In the genomic region with DNA sequence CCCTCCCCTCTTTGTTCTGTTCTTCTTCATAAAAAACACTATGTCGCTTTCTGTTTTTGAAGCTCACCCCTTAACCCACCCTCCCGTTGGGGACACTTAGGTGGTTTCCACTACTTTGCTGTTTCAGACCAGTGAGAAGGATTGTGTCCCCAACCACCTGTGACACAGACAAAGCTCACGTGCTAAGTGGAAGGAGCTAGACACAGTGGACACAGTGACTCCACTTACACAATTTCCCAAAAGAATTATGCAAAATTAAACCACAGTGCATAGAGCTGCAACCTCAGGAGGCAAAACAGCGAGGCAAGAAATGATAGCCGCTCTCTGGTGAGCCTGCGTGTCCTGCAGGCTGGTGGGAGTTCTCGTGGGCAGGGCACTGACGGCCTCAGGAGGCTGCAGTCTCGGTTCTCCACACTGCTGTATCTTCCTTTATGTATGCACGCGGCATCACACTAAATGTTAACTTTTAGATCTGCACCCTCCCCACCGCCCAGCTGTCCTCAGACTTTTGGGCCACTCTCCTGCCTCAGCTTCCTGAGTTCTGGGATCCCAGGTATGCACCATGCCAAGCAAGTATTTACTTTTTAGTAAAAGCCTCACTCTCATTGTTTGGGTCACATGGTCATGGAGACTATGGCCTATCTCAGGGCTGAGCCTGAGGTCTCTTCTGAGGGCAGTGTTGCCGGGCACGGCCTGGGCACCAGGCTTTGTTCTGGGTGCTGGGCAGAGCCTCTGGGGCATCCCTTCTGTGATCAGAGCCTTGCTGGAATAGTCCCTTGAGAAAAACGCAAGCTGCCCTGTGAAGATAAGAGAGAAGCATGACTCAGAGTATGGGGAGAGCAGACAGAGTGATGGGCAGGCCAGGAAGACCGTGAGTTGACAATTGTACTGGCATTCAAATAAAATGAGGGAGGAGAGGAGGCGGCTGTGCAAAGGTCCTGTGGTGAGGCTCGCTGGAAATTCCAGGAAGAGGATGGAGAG, we compare ENCODE assay signal across 12 mouse cellular contexts. TPM values are rescaled to one million over a fixed set of nuclear protein-coding genes. Genes with fewer than 3 reads are reported as not detected.
DNase-seq lines count a peak whose midpoint lies in the region; ATAC-seq and TF ChIP-seq lines count a peak whose summit lies in the region.
"Had no signal": no experiment of that assay in that cellular context is flagged by ENCODE, and none has a peak within 500 bp of the region (broad histone marks: within the 10 kb centered on the region; RNA-seq: fewer than 3 reads in every experiment).

No protein-coding gene starts in this region.

- no peak overlapping the region for H3K4me3 ChIP-seq in heart, embryonic 14.5 days (ENCODE audit: control insufficient read depth in 1 of 2, insufficient read depth in 1 of 2, low read depth in 1 of 2, low read length in 2 of 2)
- no peak overlapping the region for H3K4me3 ChIP-seq in heart, adult 2 months
- H3K4me3 ChIP-seq in E14TG2a.4 (replicated peaks; ENCODE audit: low read length) = peak overlapping the region; percentile 26; the same call in 1 of the 2 replicates
- peak overlapping the region; percentile 65 for H3K4me3 ChIP-seq in erythroblast, embryonic 14.5 days (replicated peaks)
- peak overlapping the region; percentile 86 for H3K4me3 ChIP-seq in megakaryocyte, embryonic 14.5 days (replicated peaks)
- H3K4me3 ChIP-seq in gastrocnemius, adult 2 months = no peak overlapping the region
- H3K4me3 ChIP-seq: embryonic facial prominence, embryonic 13.5 days had no signal

- ATAC-seq in heart, embryonic 14.5 days (ENCODE audit: insufficient number of reproducible peaks, insufficient read depth, low FRiP score, low read depth) = 0 out of 2 replicates have a peak, but pooled peaks have one; percentile 32
- ATAC-seq: midbrain, embryonic 16.5 days had no signal

- H3K27ac ChIP-seq in heart, embryonic 14.5 days (replicated peaks in 1 of 2; ENCODE audit: control insufficient read depth in 1 of 2, insufficient read depth in 1 of 2, low read depth in 2 of 2, low read length in 2 of 2) = no peak overlapping the region
- H3K27ac ChIP-seq in heart, adult 2 months = no peak overlapping the region
- no peak overlapping the region for H3K27ac ChIP-seq in gastrocnemius, adult 2 months

- intact Hi-C loops in heart, adult 2 months (cut with DNase I) = no loop called here
- intact Hi-C loops in gastrocnemius, adult 2 months (cut with DNase I) = no loop called here

- H3K9ac ChIP-seq in heart, embryonic 14.5 days (ENCODE audit: low read length) = no peak overlapping the region
- H3K9ac ChIP-seq in heart, adult 2 months (ENCODE audit: low read depth, low read length) = no peak overlapping the region
- H3K9ac ChIP-seq: embryonic facial prominence, embryonic 13.5 days had no signal

- no peak for TF ChIP-seq CTCF in heart, adult 2 months (IDR thresholded peaks at IDR 0.05)
- no peak for TF ChIP-seq CTCF in E14TG2a.4 (conservative IDR thresholded peaks at IDR 0.05; ENCODE audit: low read length)
- TF ChIP-seq CTCF in gastrocnemius, adult 2 months (IDR thresholded peaks at IDR 0.05) = no peak

- H3K4me2 ChIP-seq in heart, embryonic 14.5 days (ENCODE audit: low read length) = no peak overlapping the region
- H3K4me2 ChIP-seq: embryonic facial prominence, embryonic 13.5 days had no signal

- TF ChIP-seq EP300 in heart, adult 2 months (IDR thresholded peaks at IDR 0.05; ENCODE audit: insufficient read depth, low read depth, low read length) = no peak

- no peaks in the 10 kb centered on the region for H3K9me3 ChIP-seq in heart, embryonic 14.5 days (ENCODE audit: control insufficient read depth, low read length)
- no peaks in the 10 kb centered on the region for H3K9me3 ChIP-seq in E14TG2a.4 (ENCODE audit: low read length)
- H3K9me3 ChIP-seq in erythroblast, embryonic 14.5 days (ENCODE audit: control insufficient read depth, low read length) = no peaks in the 10 kb centered on the region
- no peaks in the 10 kb centered on the region for H3K9me3 ChIP-seq in megakaryocyte, embryonic 14.5 days
- H3K9me3 ChIP-seq: embryonic facial prominence, embryonic 13.5 days had no signal

- H3K79me2 ChIP-seq in heart, adult 2 months (replicated peaks; ENCODE audit: control insufficient read depth, insufficient read depth, low read length) = no peaks in the 10 kb centered on the region

- TF ChIP-seq POLR2A in heart, adult 2 months (IDR thresholded peaks at IDR 0.05; ENCODE audit: insufficient read depth, low read depth, low read length) = no peak

- no peaks in the 10 kb centered on the region for H3K27me3 ChIP-seq in heart, embryonic 14.5 days (ENCODE audit: control insufficient read depth, insufficient read depth, low read length)
- no peaks in the 10 kb centered on the region for H3K27me3 ChIP-seq in heart, adult 2 months (ENCODE audit: control insufficient read depth, insufficient read depth, low read length)
- H3K27me3 ChIP-seq in E14TG2a.4 (ENCODE audit: insufficient read depth, low read length) = peaks cover 6% of the 10 kb centered on the region
- no peaks in the 10 kb centered on the region for H3K27me3 ChIP-seq in erythroblast, embryonic 14.5 days (ENCODE audit: control insufficient read depth)
- H3K27me3 ChIP-seq in megakaryocyte, embryonic 14.5 days (replicated peaks) = no peaks in the 10 kb centered on the region
- H3K27me3 ChIP-seq: embryonic facial prominence, embryonic 13.5 days had no signal

- 68% methylated on average over 18 of the region's 18 CpGs for WGBS in heart, embryonic 14.5 days
- WGBS in heart, adult 2 months = 81% methylated on average over 18 of the region's 18 CpGs

- peaks cover 4 to 9% of the 10 kb centered on the region in 2 experiments for H3K4me1 ChIP-seq in heart, embryonic 14.5 days (ENCODE audit: control insufficient read depth in 2 of 2, insufficient read depth in 2 of 2, low read length in 2 of 2)
- no peaks in the 10 kb centered on the region; the same call in 1 of the 2 replicates for H3K4me1 ChIP-seq in heart, adult 2 months (ENCODE audit: control insufficient read depth, insufficient read depth, low read length)
- peaks cover 15% of the 10 kb centered on the region for H3K4me1 ChIP-seq in E14TG2a.4 (replicated peaks; ENCODE audit: low read depth, low read length)
- H3K4me1 ChIP-seq in erythroblast, embryonic 14.5 days (ENCODE audit: control insufficient read depth) = peaks cover 96% of the 10 kb centered on the region
- H3K4me1 ChIP-seq in megakaryocyte, embryonic 14.5 days = peaks cover 97% of the 10 kb centered on the region

- DNase-seq in heart, adult 2 months = no peak
- no peak for DNase-seq in kidney, postnatal 10 days
- no peak for DNase-seq in gastrocnemius, adult 2 months
- no peak for DNase-seq in gastrocnemius, postnatal 25 days
- DNase-seq: gastrocnemius, postnatal 10 days; thymus, postnatal 14 days had no signal

- no peaks in the 10 kb centered on the region for H3K36me3 ChIP-seq in heart, embryonic 14.5 days (ENCODE audit: control insufficient read depth, insufficient read depth, low read length)
- no peaks in the 10 kb centered on the region for H3K36me3 ChIP-seq in heart, adult 2 months (ENCODE audit: control insufficient read depth, insufficient read depth, low read length)
- no peaks in the 10 kb centered on the region for H3K36me3 ChIP-seq in E14TG2a.4 (ENCODE audit: insufficient read depth, low read length)
- peaks cover 20% of the 10 kb centered on the region for H3K36me3 ChIP-seq in erythroblast, embryonic 14.5 days (ENCODE audit: control insufficient read depth)
- peaks cover 6% of the 10 kb centered on the region for H3K36me3 ChIP-seq in megakaryocyte, embryonic 14.5 days (replicated peaks; ENCODE audit: low read length)
- H3K36me3 ChIP-seq: embryonic facial prominence, embryonic 13.5 days had no signal

RNA-seq across cellular contexts. Expression of a gene that starts 11.5 kb away (rescaled TPM):
- 0.18 TPM in 1 of 2 replicates, not detected in the other for polyA plus RNA-seq in heart, embryonic 14.5 days (2014; fragmentation: Nextera tagmentation; extraction: Ambion mirVana)
- total RNA-seq in heart, adult 2 months (2021) = under 1 TPM in 1 of 2 experiments, not detected in 1; 0.31 TPM
- polyA plus RNA-seq in heart, adult 2 months (2012; rRNA removed) = 0.09 and 0.21 TPM in 2 replicates
- 0.03 TPM in 1 of 2 replicates, not detected in the other for polyA plus RNA-seq in erythroblast, embryonic 14.5 days (2012)
- 0.64 TPM in 1 of 2 replicates, not detected in the other for polyA plus RNA-seq in megakaryocyte, embryonic 14.5 days (2012; ENCODE audit: insufficient read depth, low replicate concordance)
- not detected for total RNA-seq in gastrocnemius, adult 2 months (2021)
- total RNA-seq in gastrocnemius, postnatal 25 days (2021) = not detected

RNA-seq across cellular contexts. Expression of a gene that starts 29.5 kb away (rescaled TPM):
- 7.6 and 9.2 TPM in 2 replicates for polyA plus RNA-seq in heart, embryonic 14.5 days (2014; fragmentation: Nextera tagmentation; extraction: Ambion mirVana)
- 1 to 10 TPM; 6.0 to 6.7 TPM for total RNA-seq in heart, adult 2 months (2021)
- 4.4 and 6.9 TPM in 2 replicates for polyA plus RNA-seq in heart, adult 2 months (2012; rRNA removed)
- polyA plus RNA-seq in erythroblast, embryonic 14.5 days (2012) = 11.9 and 12.6 TPM in 2 replicates
- polyA plus RNA-seq in megakaryocyte, embryonic 14.5 days (2012; ENCODE audit: insufficient read depth, low replicate concordance) = 45.0 and 47.5 TPM in 2 replicates
- total RNA-seq in gastrocnemius, adult 2 months (2021) = 1 to 10 TPM; 2.6 to 3.9 TPM
- 1 to 10 TPM; 2.7 to 3.0 TPM for total RNA-seq in gastrocnemius, postnatal 25 days (2021)

RNA-seq across cellular contexts. Expression of a gene that starts 44.9 kb away (rescaled TPM):
- polyA plus RNA-seq in heart, embryonic 14.5 days (2014; fragmentation: Nextera tagmentation; extraction: Ambion mirVana) = 81.3 and 81.9 TPM in 2 replicates
- total RNA-seq in heart, adult 2 months (2021) = 10 to 100 TPM; 46.6 to 51.7 TPM
- polyA plus RNA-seq in heart, adult 2 months (2012; rRNA removed) = 13.7 and 16.8 TPM in 2 replicates
- 27.7 and 41.0 TPM in 2 replicates for polyA plus RNA-seq in erythroblast, embryonic 14.5 days (2012)
- 56.3 and 375 TPM in 2 replicates for polyA plus RNA-seq in megakaryocyte, embryonic 14.5 days (2012; ENCODE audit: insufficient read depth, low replicate concordance)
- 10 to 100 TPM; 71.7 to 87.0 TPM for total RNA-seq in gastrocnemius, adult 2 months (2021)
- total RNA-seq in gastrocnemius, postnatal 25 days (2021) = 10 to 100 TPM; 73.4 to 74.7 TPM

Comparison
In these comparisons a context has a peak if more than half of its experiments do, and no peak if none do; other contexts are left out.
1. H3K4me3 ChIP-seq: peak in E14TG2a.4 (single experiment), erythroblast, embryonic 14.5 days (single experiment) and megakaryocyte, embryonic 14.5 days (single experiment); none in heart, embryonic 14.5 days (0 of 2), heart, adult 2 months (single experiment) and gastrocnemius, adult 2 months (single experiment).